Mouse (Mus musculus) heart, postnatal 4 days (tissue): ENCODE results near the gene Naa50. TPM values are rescaled to one million over a fixed set of nuclear protein-coding genes. Genes with fewer than 3 reads are reported as not detected.

Experiments used
- DNase-seq: peaks from one replicate; pipeline ENCODE4 v3.0.0; 2021
- total RNA-seq, 2 experiments: library from RNA; stranded (reverse); gene quantifications; 2 replicates each; pipeline ENCODE4 v1.2.3; 2021

Gene Naa50
- total RNA-seq, 2 experiments from 2014 or later, result 96.8 to 100 TPM

DNA sequence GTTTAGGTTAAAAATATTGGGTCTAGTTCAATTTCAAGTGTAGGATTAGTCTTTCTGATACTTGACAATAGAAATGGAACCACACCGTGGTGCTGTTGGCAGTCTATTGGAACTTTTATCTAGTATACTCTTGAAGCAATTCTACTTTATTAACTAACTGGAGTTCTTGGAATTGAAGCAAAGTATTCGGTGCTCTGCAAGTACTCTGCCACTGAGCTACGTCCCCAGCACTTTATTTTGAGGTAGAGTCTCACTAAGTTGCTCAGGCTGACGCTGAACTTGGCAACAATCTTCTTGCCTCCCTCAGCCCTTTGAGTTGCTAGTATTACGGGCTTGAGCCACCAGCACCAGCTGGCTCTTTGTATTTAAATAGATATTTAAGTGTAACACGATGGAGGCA lies 1.9 kb downstream of the Naa50 start:
- peak; percentile 17 for DNase-seq

DNA sequence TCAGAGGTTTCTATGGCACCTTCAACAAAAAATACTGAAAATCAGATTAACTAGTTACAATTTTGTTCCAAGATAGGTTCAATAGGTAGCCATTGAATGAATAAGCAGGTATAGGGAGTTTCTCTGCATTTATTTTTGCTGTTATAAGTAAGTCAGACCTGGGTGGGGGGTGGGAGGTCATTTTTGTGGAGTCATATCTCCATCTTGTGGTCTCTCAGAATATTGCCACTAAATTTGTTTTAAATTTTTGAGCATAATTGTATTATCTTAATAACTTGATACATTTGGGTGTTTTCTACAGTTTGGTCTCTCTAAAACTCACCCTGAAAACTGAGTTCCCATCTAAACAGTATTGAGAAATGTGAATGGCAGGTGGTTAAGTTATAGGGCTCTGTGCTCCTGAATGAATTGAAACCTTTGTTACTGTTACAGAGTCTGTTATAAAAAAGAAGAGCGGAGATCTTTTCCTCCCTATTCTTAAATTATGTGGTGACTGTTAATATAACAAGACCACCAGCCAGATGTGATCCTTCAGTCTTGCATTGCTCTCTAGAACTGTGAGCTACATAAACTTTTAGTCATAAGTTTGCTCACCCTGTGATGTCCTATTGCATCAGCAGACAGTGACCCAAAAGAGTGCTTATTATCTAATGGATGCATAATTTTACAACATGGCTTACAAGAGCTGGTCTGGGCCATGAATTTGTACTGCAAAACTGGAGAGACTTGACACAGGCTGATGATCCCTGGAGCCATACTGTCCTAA lies 9.6 kb downstream of the Naa50 start:
- DNase-seq, result no peak

DNA sequence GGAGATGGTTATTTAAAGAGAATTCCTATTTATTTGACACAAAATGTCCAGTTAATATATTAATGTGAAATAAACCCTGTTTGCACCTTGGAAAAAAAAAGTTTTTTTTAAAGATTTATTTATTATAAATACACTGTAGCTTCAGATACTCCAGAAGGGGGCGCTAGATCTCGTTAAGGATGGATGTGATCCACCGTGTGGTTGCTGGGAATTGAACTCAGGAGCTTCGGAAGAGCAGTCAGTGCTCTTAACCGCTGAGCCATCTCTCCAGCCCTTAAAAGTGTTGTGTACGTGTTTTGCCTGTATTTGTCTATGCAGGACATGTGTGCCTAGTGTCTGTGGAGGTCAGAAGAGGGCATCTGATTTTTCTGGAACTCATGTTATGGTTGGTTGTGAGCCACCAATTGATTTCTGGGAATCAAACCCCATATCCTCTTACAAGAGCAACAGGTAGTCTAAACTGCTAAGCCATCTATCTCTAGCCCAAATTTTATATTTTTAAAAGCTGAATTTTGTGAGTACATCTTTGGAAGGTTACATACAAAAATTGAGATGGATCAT lies 14.9 kb downstream of the Naa50 start:
- DNase-seq, result no peak

DNA sequence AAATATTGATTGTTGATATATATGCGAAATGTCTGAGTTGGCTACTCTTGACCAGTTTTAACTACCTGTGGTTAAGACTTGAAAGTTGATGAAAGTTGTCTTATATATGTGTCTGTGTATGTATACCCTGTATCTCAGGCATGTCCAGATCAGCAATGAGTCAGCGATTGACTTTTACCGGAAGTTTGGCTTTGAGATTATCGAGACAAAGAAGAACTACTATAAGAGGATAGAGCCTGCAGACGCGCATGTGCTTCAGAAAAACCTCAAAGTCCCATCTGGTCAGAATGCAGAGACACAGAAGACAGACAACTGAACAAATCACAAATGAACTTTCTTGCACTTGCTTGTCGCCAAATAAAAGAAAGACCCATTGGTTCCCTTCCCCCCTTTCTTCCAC lies 19.7 kb downstream of the Naa50 start:
- DNase-seq, result no peak

DNA sequence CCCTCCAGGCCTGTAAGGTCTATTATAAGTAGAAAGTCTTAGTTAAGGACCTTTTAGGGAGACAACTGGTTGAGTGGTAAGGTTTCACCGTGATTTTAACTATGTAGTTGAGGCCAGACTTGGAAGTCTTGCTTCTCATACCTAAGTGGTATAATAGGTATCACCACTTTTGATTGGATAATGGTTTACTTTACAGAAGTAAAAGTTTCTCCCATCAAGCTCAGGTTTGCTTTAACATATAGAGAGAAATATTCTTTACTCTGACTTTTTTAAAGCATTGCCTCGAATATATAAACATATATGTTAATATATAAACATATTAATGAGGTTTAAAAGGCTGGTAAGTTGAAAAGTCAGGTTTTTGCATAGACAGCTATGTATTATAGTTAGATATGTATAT lies 24.2 kb downstream of the Naa50 start:
- no peak for DNase-seq

DNA sequence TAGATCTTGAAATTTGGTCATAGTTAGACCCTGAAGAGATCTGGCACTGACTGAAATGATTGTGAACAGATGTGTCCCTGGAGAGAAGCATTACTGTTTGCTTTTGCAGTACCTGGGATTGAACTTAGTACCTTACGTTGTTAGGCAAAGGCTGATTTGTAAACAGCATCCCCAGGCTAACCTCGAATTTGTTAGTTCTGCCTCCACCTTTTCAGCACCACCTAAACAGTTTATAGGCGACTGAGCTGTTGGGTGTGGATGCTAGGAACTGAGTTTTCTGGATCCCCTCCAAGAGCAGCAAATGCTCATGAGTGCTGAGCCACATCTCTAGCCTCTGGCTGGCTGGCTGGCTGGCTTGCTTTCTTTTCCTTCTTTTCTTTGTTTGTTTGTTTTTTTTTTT lies 25.6 kb downstream of the Naa50 start:
- DNase-seq, result no peak

DNA sequence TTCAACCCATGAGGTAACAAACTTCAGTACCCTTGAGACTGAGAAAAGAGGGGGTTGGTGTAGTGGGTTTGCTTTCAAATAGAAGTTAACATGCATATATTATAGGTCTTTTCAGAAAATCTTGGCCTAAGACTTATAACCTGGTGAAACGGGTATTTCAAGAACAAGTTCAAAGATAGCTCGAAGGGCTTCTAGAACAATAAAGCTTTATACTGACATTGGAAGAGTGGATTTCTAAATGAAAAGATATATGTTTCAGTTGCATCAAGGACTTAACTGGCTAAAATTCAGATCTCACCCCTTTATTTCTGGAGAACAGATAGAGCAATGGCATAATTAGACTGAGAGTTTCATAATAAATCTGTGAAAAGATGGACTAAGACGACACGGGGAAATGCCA lies 29.4 kb downstream of the Naa50 start:
- no peak for DNase-seq

DNA sequence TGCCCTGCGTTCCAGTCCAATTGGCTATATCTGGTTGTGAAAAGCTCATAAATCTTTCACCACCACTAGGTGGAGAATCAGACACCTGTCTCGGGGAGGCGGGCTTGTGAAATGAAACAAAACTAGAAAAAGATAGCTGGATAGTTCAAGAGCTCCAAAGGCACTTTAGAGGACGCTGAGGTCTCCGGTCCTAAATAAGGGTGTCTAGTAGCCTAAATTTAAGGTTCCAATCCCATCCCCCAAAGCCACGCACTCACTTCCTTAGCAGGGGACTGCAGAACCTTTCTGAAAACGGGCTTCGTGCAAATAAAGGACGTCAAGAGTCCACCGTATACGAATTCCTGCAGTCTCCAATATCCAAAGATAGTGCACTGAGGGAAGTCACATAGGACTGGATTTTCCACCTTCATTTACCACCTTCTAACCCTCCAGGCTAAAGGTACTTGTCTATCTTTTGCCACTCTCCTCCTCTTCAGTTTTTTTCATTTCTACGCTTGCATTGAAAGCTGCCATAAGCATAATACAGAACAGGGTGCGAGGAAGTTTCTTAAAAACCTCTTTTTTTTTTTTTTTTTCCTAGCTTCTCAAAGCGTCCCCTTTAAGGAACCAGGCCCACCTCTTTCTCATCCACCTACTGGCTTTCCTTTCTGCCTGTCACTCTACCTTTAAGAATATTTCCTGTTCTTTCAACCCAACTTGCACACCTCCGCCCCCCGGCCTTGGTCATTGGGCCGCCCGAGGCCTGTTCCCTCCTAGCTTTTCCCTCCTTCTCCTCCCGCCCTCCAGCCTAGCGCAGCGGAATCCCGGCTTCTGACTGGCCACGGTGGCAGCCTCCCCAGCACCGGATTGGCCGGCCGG lies 32.9 kb downstream of the Naa50 start:
- DNase-seq, result peak; percentile 99

DNA sequence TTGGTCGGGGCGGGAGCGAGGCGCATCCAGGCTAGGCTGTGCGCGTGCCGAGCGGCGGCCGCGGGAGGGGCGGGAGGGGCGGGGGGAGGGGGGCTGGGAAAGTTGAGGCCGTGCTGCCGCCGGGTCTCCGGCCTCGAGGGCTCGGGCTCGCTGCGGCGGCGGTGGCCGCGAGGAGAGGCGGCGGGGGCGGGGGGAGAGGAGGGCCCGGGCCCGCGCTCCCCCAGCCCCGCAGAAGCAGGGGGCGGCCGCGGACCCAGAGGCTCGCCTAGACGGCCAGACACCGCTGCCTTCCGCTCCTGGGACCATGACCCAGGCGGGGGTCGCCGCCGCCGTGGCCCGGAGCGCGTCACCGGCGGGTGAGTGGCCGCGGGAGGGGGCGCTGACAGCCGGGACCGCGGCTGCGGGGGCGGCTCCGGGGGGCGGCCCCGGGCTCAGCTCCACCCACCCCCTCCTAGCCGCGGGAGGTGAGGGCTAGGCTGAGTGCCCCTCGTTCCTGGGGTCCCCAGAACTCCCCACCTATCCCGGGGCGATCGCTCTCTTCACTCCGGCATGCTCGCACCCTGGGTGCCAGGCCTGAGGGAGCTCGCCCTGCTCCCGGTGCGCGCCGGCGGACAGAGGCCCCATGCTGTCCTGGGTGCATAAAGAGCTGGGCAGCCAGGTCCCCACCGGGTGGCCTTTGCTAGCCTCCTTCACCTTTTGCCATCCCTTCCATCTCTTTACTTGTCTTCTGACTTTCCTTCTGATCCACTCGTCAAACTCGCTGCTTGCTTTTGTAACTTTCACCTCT lies 33.7 kb downstream of the Naa50 start, which contains the start of gene Usf3:
Gene Usf3 (plus strand): TSS at position 92 of the 787 bp plus-strand sequence.
- peak; percentile 67 for DNase-seq

DNA sequence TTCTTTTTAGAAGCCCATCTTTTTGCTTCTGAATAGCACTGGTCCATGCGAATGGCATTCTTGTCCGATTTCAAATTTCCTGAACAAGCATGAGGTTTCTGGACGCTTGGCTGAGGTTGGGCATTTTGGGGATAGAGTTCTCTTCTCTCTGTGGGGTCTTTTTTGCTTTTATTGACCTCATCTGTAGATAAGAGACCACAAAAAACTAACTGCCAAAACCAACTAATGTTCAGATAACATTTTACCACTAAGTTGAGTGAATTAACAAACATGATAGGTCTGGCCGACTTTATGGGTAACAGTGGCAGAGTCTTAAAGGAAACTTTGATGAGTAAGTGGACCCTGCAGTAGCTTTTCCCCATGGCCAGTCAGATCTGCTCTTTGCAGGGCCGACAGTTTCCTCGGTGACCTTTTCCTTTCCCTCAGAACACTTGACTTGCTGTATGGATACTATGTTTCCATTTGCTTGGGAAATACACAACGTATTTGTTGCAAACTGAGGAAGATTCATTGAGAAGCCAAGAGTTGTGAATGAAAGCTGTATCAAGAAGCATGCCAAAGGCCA lies 34.4 kb downstream of the Naa50 start:
- DNase-seq, result no peak

DNA sequence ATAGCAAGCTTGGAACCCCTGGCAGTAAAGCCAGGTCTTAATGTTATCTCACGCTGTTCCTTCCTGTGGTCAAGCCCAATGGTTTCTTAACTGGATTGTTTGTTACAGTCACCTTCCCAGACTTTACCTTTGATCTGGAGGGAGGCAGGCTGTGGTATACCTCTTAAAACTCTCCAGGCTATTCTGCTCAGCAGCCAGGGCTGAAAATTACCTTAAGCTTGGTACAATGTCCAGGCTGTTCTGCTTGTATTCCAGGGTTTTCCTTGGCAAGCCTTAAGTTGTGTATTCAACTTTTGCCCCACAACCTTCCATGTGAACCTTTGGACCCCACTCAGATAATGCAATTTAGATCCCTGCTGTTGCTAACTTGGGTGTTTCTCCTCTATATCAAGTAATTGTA lies 35.4 kb downstream of the Naa50 start:
- DNase-seq, result no peak

DNA sequence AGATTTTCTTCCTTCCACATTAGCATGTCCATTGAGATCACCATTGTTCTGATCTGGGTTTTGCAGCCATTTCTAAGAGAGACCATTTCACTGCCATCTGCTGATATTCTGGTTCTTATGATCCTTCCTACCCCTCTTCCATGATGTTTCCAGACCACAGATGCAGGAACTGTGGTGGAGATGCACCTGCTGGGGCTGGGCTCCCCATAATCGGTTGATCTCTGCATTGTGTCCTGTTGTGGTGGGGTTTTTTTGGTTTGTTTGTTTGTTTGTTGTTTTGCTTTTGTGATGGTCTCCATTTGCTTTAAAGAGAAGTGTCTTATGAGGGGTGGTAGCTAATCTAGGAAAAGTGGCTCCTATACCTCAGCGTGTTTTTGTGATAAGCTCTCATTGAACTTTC lies 36.9 kb downstream of the Naa50 start:
- DNase-seq, result no peak

DNA sequence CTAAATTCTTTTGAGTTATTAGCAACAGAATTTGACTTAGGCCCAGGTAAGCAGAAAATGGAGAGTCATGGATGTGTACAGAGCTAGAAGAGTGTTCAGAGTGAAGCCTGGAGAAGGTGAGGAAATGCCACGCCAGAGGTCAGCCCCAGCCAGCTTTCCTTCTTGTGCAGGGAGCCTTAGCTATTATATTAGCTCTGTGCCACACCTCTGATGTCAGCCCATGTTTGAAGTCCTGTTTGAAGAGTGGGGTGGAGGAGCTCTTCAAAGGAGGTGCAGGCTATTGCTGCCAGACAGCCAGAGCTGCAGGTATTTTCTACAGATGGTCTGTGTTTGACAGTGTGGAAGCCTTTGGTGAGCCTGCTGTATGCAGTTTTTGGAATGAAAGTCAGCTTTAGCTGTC lies 38.9 kb downstream of the Naa50 start:
- DNase-seq, result no peak

DNA sequence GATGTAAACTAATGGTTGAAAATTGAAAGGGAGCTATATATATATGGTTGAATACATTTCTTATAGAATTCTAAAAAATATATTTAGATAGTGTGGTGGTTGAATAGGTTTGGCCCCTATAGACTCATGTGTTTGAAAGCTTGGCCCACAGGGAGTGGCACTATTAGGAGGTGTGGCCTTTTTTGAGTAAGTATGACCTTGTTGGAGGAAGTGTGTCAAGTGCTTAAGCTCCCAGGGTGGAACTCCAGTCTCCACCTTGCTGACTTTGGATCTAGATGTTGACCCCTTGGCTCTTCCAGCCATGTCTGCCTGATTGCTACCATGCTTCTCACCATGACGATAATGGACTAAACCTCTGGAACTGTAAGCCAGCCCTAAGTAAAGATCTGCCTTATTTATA lies 43.0 kb downstream of the Naa50 start:
- DNase-seq, result no peak

DNA sequence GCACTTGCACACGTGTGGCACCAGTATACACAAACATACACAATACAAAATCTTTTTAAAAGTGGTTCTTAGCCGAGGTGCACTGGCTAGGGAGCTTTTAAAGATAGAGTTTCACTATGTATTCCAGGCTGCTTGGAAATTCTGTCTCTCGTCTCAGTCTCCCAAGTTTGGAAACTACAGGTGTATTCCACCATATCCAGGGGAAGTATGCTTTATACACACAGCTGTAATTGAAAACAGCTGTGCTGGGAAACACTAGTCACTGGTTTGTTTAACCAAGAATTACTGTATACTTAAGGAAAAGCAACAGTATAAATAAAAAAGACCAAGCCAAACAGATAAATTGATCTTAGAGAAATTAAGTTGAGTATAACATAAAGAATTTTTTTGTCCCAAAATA lies 45.1 kb downstream of the Naa50 start:
- no peak for DNase-seq

DNA sequence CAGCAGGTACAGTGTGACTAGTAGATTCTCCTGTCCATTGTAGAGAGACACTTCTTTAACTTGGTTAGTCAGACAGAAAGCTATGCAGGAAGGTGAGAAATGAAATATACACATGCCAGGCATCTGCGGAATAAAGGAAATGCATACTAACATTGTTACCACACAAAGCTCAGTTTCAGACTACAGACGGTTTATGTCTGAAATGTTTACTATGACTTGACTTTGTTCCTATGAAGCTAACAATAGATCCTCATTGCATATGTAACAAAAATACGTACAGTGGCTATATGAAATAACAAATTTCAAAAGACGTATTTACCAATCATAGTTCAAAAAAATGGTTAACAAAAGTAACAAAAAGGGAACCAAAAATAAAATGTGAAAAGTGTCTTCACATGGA lies 47.5 kb downstream of the Naa50 start:
- no peak for DNase-seq

DNA sequence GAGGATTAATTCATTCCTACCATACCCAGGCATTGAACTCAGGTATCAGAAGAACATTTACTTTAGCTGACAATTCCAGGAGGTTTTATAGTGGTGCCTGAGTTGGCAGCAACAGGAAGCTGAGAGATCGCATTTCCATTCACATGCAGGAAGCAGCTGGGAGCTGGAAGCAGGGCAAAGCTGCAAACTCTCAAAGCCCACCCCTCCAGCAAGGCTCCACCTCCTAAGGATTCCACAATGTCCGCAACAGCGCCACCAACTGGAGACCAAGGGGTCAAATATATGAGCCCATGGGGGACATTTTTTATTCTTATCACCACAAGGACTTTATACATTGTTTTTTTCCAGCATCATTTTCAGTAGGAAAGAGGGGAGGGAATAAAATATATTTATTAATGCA lies 49.1 kb downstream of the Naa50 start:
- DNase-seq, result no peak

DNA sequence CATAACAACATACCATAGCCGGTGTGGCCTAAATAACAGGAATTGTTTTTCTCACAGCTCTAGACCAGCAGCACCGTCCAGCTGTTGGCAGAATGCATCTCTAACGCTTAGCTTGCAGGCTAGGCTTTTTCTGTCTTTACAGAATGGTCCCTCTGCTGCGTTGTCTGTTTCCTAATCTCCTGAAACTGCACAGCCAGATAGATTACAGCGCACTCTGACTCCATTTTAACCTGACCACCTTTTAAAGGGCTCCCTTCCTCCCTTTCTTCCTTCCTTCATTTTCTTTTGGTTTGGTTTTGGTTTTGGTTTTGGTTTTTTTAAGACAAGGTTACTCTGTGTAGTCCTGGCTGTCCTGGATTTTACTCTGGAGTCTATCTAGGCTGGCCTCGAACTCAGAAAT lies 50.4 kb downstream of the Naa50 start:
- DNase-seq, result no peak

DNA sequence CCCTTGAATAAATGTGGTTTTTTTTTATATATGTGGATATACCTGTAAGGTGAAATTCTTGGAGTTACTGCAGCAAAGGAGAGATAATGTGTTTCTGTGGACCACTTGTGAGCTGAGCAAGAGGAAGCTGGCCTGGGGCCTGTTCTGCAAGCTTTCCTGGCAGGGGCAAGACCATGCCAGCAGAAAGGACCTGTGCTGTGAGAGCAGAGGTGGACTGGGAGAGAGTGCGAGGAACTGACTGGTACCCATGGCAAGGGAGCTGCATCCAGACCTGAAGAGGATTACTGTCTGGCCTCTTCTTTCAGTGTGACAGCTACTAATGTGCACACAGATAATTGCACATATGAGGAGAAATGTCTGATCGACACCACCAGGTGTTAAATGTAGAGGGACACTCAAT lies 51.3 kb downstream of the Naa50 start:
- no peak for DNase-seq

DNA sequence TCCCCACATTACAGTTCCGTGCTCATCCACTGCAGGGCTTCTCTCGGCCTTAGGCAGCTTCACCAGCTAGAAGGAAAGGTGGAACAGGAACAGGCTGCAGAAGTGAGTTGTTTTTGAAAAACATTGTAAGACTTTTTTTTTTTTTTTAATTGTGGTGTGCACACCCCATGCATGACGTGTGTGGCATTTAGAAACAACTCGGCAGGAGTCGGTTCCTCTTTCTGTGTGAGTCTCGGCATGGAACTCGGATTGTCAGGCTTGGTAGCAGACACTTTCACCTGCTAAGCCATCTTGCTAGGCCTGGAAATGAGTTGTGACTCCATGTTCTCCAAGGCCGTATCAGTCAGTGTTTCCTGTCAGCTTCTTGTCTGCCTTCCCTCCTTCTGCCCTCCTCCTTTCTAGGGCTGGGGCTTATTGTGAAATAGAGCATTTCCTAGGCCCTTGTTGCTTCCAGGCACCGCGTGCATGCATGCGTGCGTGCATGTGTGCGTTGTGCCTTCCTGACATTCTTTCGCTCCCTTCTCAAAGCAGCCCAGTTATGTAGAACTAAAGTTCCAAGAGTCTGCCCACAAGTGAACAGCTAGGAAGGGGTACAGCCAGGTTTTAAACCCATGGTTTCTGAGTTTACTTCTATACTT lies 59.6 kb downstream of the Naa50 start:
- DNase-seq, result no peak

DNA sequence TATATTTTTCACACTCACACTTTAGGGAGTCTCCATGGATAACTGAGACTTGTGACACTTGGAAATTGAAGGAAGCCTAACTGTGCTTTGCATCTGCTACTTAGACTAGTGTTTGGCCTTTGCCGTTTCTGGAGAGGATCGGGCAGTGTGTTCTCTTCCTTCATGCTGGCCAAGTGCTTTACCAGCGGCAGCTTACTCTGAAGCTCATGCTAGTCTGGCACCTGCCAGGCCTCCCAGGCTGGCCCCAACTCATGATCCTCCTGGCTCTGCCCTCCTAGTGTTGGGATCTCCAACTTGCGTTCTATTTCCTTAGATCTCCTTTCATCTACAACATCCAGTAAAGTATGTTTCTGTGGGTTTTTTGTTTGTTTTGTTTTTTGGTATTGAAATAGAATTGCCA lies 60.5 kb downstream of the Naa50 start:
- no peak for DNase-seq

DNA sequence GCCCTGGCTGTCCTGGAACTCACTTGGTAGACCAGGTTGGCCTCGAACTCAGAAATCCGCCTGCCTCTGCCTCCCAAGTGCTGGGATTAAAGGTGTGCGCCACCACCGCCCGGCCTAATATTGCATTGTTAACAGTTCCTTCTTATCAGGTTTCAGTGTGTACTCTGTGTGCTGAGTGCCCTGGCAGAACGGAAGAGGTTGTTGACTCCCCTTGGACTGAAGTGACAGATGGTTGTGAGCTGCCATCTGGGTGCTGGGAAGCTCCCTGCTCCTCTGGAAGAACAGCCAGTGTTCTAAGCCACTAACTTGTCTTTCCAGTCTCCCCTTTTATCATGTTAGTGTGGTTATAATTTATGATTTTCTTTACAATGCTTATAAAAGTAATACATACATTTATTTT lies 64.7 kb downstream of the Naa50 start:
- DNase-seq, result no peak
